1 mouse cellular context compared by ENCODE assay signal in genomic region chr2:69862117-69862657, GRCm38 (mm10).
TF ChIP-seq lines count a peak whose summit lies in the region.

No protein-coding gene starts in this region.

TF ChIP-seq in MEL, 35 proteins besides CTCF, POLR2A, EP300 and RAD21 (continued from another document):
- TF ChIP-seq USF2 (IDR thresholded peaks at IDR 0.05; ENCODE audit: borderline replicate concordance in 1 of 2, insufficient read depth in 1 of 2, low read depth in 1 of 2, low read length in 2 of 2), result no peak
- TF ChIP-seq NRF1 (IDR thresholded peaks at IDR 0.05; ENCODE audit: insufficient read depth, low read depth, low read length, poor library complexity, severe bottlenecking), result no peak
- peak; percentile 81 for TF ChIP-seq SIN3A (IDR thresholded peaks at IDR 0.05; ENCODE audit: low read length)
- no peak for TF ChIP-seq UBTF (IDR thresholded peaks at IDR 0.05; ENCODE audit: borderline replicate concordance, insufficient read depth, low read depth, low read length)
- TF ChIP-seq ELF1 (IDR thresholded peaks at IDR 0.05; ENCODE audit: low read depth, low read length), result 0 out of 2 replicates have a peak, but pooled peaks have one; percentile 25
- no peak for TF ChIP-seq POLR2AphosphoS5 (IDR thresholded peaks at IDR 0.05; ENCODE audit: borderline replicate concordance, low read depth, low read length)
- no peak for TF ChIP-seq USF1 (IDR thresholded peaks at IDR 0.05; ENCODE audit: low read depth, low read length)
- no peak for TF ChIP-seq MAZ (IDR thresholded peaks at IDR 0.05; ENCODE audit: low read depth, low read length)
- peak; percentile 73 for TF ChIP-seq ZNF384 (IDR thresholded peaks at IDR 0.05; ENCODE audit: low read depth, low read length)
- TF ChIP-seq TBP (IDR thresholded peaks at IDR 0.05; ENCODE audit: low read depth, low read length), result no peak
- no peak for TF ChIP-seq MAFK (IDR thresholded peaks at IDR 0.05; ENCODE audit: borderline replicate concordance, low read depth, low read length)
- no peak for TF ChIP-seq TAL1 (IDR thresholded peaks at IDR 0.05; ENCODE audit: low read length)
